Mouse (Mus musculus): ENCODE results near the gene Nrip3.

DNA sequence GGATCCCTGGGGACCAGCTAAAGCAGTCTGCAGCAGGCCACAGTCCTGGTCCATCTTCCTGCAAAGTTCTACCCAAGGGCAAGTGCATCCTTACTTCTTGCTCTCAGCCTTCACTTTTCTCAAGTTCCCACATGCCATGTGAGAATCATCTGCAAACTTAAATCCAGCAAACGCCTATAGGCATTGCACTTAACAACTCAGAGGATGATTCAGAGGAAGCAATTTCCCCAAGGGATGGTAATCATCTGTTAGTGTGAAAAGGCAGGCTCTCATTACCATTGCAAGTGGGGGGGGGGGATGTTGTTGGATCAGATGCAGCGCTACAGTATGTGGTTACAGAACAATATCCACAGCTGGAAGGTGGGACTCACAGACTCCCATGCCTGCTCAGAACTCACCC is 12.7 kb upstream of the Nrip3 start:
- TF ChIP-seq CTCF (IDR thresholded peaks at IDR 0.05; ENCODE audit: borderline replicate concordance, extremely low read depth, insufficient read depth, insufficient read length): no peak
- no peak for TF ChIP-seq POLR2A (IDR thresholded peaks at IDR 0.05; ENCODE audit: borderline replicate concordance, extremely low read depth, insufficient read depth, insufficient read length, poor library complexity, severe bottlenecking)

Measured in brain, embryonic 14.5 days (tissue).